ENCODE assay signal across 25 mouse cellular contexts in the genomic region with DNA sequence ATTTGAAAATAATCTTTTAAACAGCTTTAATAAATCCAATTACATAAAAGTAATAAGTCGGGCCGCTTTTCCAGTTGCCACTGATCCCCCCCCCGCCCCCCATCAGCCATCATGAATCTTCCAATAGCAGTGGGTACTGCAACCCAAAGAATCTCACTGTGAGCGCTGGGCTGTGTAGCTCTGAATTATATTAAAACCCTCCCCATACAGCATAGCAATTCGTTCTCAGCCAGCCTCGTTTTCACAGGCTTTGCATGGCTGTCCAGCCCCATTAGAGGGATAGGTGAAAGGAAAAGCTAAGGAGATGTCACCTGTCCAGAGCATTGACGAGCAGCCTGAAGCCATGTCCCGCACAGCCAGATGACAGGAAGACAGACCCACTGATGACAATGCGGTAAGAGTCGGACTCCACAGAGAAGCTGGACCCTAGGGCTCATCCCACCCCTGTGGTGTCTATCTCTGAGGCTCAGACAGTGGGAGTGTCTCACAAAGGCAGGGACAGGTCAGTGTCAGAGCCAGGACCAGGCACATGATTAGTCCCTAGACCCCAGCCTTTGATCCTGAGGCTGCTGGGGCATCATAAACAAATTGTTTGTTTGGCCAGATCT. TPM values are rescaled to one million over a fixed set of nuclear protein-coding genes. Genes with fewer than 3 reads are reported as not detected.
DNase-seq lines count a peak whose midpoint lies in the region; ATAC-seq and TF ChIP-seq lines count a peak whose summit lies in the region.
"Had no signal": no experiment of that assay in that cellular context is flagged by ENCODE, and none has a peak within 500 bp of the region (broad histone marks: within the 10 kb centered on the region; RNA-seq: fewer than 3 reads in every experiment).

No protein-coding gene starts in this region.

- WGBS in heart, embryonic 10.5 days, result 85% methylated on average over 10 of the region's 10 CpGs
- WGBS in limb, embryonic 11.5 days, result 88% methylated on average over 10 of the region's 10 CpGs
- WGBS in limb, embryonic 10.5 days, result 88% methylated on average over 10 of the region's 10 CpGs
- WGBS in midbrain, embryonic 16.5 days, result 61% methylated on average over 10 of the region's 10 CpGs
- WGBS in lung, adult 2 months, result 92% methylated on average over 10 of the region's 10 CpGs

- DNase-seq in heart, embryonic 10.5 days (ENCODE audit: low spot score), result peak; percentile 82
- DNase-seq in heart, postnatal 25 days (ENCODE audit: low spot score), result no peak
- no peak for DNase-seq in limb, embryonic 11.5 days (ENCODE audit: low spot score)
- DNase-seq in limb, embryonic 10.5 days (ENCODE audit: low spot score), result no peak
- DNase-seq in brain, embryonic 14.5 days (ENCODE audit: low read depth), result peak; percentile 14
- no peak for DNase-seq in lung, adult 2 months
- DNase-seq: adrenal gland, adult 8-10 months; adrenal gland, postnatal 36 days; B cell, adult 2 months; cerebellum, adult 11 months; cerebellum, adult 8-10 months; cerebellum, postnatal 14 days; embryo, embryonic 11 days; gastrocnemius, adult 2 months; gastrocnemius, postnatal 25 days; heart, postnatal 14 days had no signal

- TF ChIP-seq POLR2A in brain, embryonic 14.5 days (IDR thresholded peaks at IDR 0.05; ENCODE audit: borderline replicate concordance, extremely low read depth, insufficient read depth, insufficient read length, poor library complexity, severe bottlenecking), result no peak
- TF ChIP-seq POLR2A in lung, adult 2 months (IDR thresholded peaks at IDR 0.05; ENCODE audit: borderline replicate concordance, extremely low read depth, low read depth, low read length), result no peak

- no peak overlapping the region for H3K27ac ChIP-seq in heart, embryonic 10.5 days
- no peak overlapping the region for H3K27ac ChIP-seq in limb, embryonic 11.5 days (replicated peaks; ENCODE audit: low read depth, low read length)
- no peak overlapping the region for H3K27ac ChIP-seq in limb, embryonic 10.5 days
- no peak overlapping the region for H3K27ac ChIP-seq in midbrain, embryonic 16.5 days (ENCODE audit: low read length)
- H3K27ac ChIP-seq: embryonic facial prominence, embryonic 15.5 days; forebrain, embryonic 10.5 days; gastrocnemius, adult 2 months; hindbrain, embryonic 10.5 days had no signal

- no peaks in the 10 kb centered on the region for H3K9me3 ChIP-seq in heart, embryonic 10.5 days
- H3K9me3 ChIP-seq in limb, embryonic 11.5 days (ENCODE audit: control insufficient read depth, low read length), result no peaks in the 10 kb centered on the region
- H3K9me3 ChIP-seq in limb, embryonic 10.5 days (replicated peaks), result no peaks in the 10 kb centered on the region
- no peaks in the 10 kb centered on the region for H3K9me3 ChIP-seq in midbrain, embryonic 16.5 days (replicated peaks; ENCODE audit: control insufficient read depth, low read length, poor library complexity, severe bottlenecking)
- H3K9me3 ChIP-seq: embryonic facial prominence, embryonic 15.5 days; forebrain, embryonic 10.5 days; hindbrain, embryonic 10.5 days had no signal

- no peaks in the 10 kb centered on the region for H3K27me3 ChIP-seq in heart, embryonic 10.5 days (ENCODE audit: insufficient read depth, poor library complexity, severe bottlenecking)
- H3K27me3 ChIP-seq in limb, embryonic 11.5 days (ENCODE audit: control insufficient read depth, insufficient read depth, low read length), result no peaks in the 10 kb centered on the region
- no peaks in the 10 kb centered on the region for H3K27me3 ChIP-seq in limb, embryonic 10.5 days (ENCODE audit: low read depth, poor library complexity, severe bottlenecking)
- no peaks in the 10 kb centered on the region for H3K27me3 ChIP-seq in midbrain, embryonic 16.5 days (ENCODE audit: control insufficient read depth, insufficient read depth, low read depth, low read length)
- H3K27me3 ChIP-seq: embryonic facial prominence, embryonic 15.5 days had no signal

- no peak overlapping the region for H3K4me3 ChIP-seq in heart, embryonic 10.5 days
- H3K4me3 ChIP-seq in limb, embryonic 11.5 days (ENCODE audit: low read depth, low read length), result no peak overlapping the region
- no peak overlapping the region for H3K4me3 ChIP-seq in limb, embryonic 10.5 days
- no peak overlapping the region for H3K4me3 ChIP-seq in midbrain, embryonic 16.5 days (ENCODE audit: low read depth, low read length)
- no peak overlapping the region for H3K4me3 ChIP-seq in lung, adult 2 months (replicated peaks; ENCODE audit: extremely low read depth, low read depth, low read length)
- H3K4me3 ChIP-seq: embryonic facial prominence, embryonic 15.5 days; erythroblast, embryonic 14.5 days; forebrain, embryonic 10.5 days; gastrocnemius, adult 2 months; hindbrain, embryonic 10.5 days had no signal

- H3K9ac ChIP-seq in limb, embryonic 11.5 days (ENCODE audit: low read length), result no peak overlapping the region
- no peak overlapping the region for H3K9ac ChIP-seq in midbrain, embryonic 16.5 days (ENCODE audit: low read depth, low read length)
- H3K9ac ChIP-seq: embryonic facial prominence, embryonic 15.5 days had no signal

- 0 out of 2 replicates have a peak, but pooled peaks have one; percentile 17 for ATAC-seq in limb, embryonic 11.5 days (ENCODE audit: insufficient number of reproducible peaks, low FRiP score, low TSS enrichment, low read depth)
- peak; percentile 54 for ATAC-seq in midbrain, embryonic 16.5 days
- ATAC-seq: CD4-positive, CD25-positive, alpha-beta regulatory T cell, adult 4 months; forebrain, embryonic 14.5 days had no signal

- intact Hi-C loops in heart, postnatal 25 days (cut with DNase I), result no loop called here

- no peaks in the 10 kb centered on the region for H3K36me3 ChIP-seq in heart, embryonic 10.5 days
- H3K36me3 ChIP-seq in limb, embryonic 11.5 days (ENCODE audit: control insufficient read depth, insufficient read depth, low read length), result no peaks in the 10 kb centered on the region
- no peaks in the 10 kb centered on the region for H3K36me3 ChIP-seq in limb, embryonic 10.5 days
- H3K36me3 ChIP-seq in midbrain, embryonic 16.5 days (ENCODE audit: control insufficient read depth, insufficient read depth, low read length), result no peaks in the 10 kb centered on the region
- H3K36me3 ChIP-seq: embryonic facial prominence, embryonic 15.5 days; forebrain, embryonic 10.5 days; G1E; hindbrain, embryonic 10.5 days had no signal

- H3K4me2 ChIP-seq in limb, embryonic 11.5 days (ENCODE audit: low read depth, severe bottlenecking), result no peak overlapping the region
- H3K4me2 ChIP-seq in midbrain, embryonic 16.5 days (ENCODE audit: low read length), result no peak overlapping the region
- H3K4me2 ChIP-seq: embryonic facial prominence, embryonic 15.5 days had no signal

- H3K4me1 ChIP-seq in heart, embryonic 10.5 days, result no peaks in the 10 kb centered on the region
- H3K4me1 ChIP-seq in limb, embryonic 11.5 days (ENCODE audit: control insufficient read depth, insufficient read depth, low read length), result no peaks in the 10 kb centered on the region
- no peaks in the 10 kb centered on the region for H3K4me1 ChIP-seq in limb, embryonic 10.5 days
- no peaks in the 10 kb centered on the region for H3K4me1 ChIP-seq in midbrain, embryonic 16.5 days (ENCODE audit: control insufficient read depth, insufficient read depth, low read length)
- H3K4me1 ChIP-seq in lung, adult 2 months (ENCODE audit: control insufficient read depth, insufficient read depth, low read length), result no peaks in the 10 kb centered on the region
- H3K4me1 ChIP-seq: embryonic facial prominence, embryonic 15.5 days had no signal

- TF ChIP-seq CTCF in brain, embryonic 14.5 days (IDR thresholded peaks at IDR 0.05; ENCODE audit: borderline replicate concordance, extremely low read depth, insufficient read depth, insufficient read length), result no peak
- no peak for TF ChIP-seq CTCF in lung, adult 2 months (IDR thresholded peaks at IDR 0.05; ENCODE audit: insufficient read depth, low read length)

RNA-seq across cellular contexts. Expression of a gene that starts 49.5 kb away (rescaled TPM):
- 5.1 and 10.5 TPM in 2 replicates for polyA plus RNA-seq in heart, embryonic 10.5 days (2016; fragmentation: Nextera tagmentation; extraction: Ambion mirVana)
- 10 to 100 TPM; 56.1 to 70.8 TPM for total RNA-seq in heart, postnatal 25 days (2021)
- polyA plus RNA-seq in limb, embryonic 11.5 days (2014; fragmentation: Nextera tagmentation; extraction: Ambion mirVana), result 6.8 and 7.8 TPM in 2 replicates
- polyA plus RNA-seq in limb, embryonic 10.5 days (2016; fragmentation: Nextera tagmentation; extraction: Ambion mirVana), result 5.0 and 9.0 TPM in 2 replicates
- polyA plus RNA-seq in brain, embryonic 14.5 days (2012; rRNA removed), result 27.0 and 43.6 TPM in 2 replicates
- 7.5 TPM in 2 replicates for polyA plus RNA-seq in midbrain, embryonic 16.5 days (2015; fragmentation: Nextera tagmentation; extraction: Ambion mirVana)
- 105 and 215 TPM in 2 replicates for polyA plus RNA-seq in lung, adult 2 months (2012; rRNA removed)
- total RNA-seq: granulocyte monocyte progenitor cell, adult 5-6 weeks had no signal
- polyA plus RNA-seq: erythroblast, embryonic 14.5 days; G1E had no signal

Comparison
In these comparisons a context has a peak if more than half of its experiments do, and no peak if none do; other contexts are left out.
1. DNase-seq: peak in heart, embryonic 10.5 days (single experiment) and brain, embryonic 14.5 days (single experiment); none in heart, postnatal 25 days (single experiment), limb, embryonic 11.5 days (single experiment), limb, embryonic 10.5 days (single experiment) and lung, adult 2 months (single experiment).